ENCODE assay signal across 14 mouse cellular contexts in the genomic region with DNA sequence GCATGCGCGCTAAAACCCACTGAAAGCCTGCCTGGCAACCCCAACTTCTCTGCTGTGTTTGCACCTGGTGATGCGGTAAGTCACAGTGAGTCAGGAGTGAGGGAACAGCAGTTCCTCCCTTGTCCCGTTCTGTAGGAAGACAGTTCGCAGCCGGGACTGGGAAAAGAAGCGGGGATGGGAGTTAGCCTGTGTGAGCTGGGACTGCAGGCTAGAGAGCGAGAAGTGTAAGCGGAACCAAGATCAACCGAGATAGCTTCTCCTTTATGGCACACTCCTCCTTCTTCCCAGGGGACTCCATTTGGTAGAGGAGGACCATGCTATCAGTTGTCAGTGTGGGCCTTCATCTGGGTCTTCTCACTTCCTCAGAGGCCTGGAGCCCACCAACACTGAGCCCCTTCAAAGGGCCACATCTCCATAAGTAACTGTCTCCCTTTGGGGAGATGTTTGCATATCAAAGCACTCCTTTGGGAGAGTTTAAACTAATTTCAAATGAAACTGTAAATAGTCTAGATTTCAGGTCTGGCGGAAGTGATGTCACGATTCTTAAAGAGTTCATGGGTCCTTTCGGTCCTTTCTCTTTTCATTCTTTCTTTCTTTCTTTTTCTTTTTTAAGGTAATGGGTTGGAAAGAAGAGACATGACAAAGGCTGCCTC. TPM values are rescaled to one million over a fixed set of nuclear protein-coding genes. Genes with fewer than 3 reads are reported as not detected.
DNase-seq lines count a peak whose midpoint lies in the region; ATAC-seq and TF ChIP-seq lines count a peak whose summit lies in the region.
"Had no signal": no experiment of that assay in that cellular context is flagged by ENCODE, and none has a peak within 500 bp of the region (broad histone marks: within the 10 kb centered on the region; RNA-seq: fewer than 3 reads in every experiment).

No protein-coding gene starts in this region.

- intact Hi-C loops in gastrocnemius, postnatal 14 days (cut with DNase I; ENCODE audit: low total_unique reads), result no loop called here

- H3K4me1 ChIP-seq in hindbrain, embryonic 10.5 days (replicated peaks), result peaks cover 91% of the 10 kb centered on the region
- H3K4me1 ChIP-seq in hindbrain, postnatal 0 days (ENCODE audit: insufficient read depth, low read length), result no peaks in the 10 kb centered on the region
- H3K4me1 ChIP-seq in neural tube, embryonic 12.5 days, result peaks cover 42% of the 10 kb centered on the region
- peaks cover 17% of the 10 kb centered on the region for H3K4me1 ChIP-seq in neural tube, embryonic 15.5 days
- H3K4me1 ChIP-seq in limb, embryonic 10.5 days, result peaks cover 33% of the 10 kb centered on the region

- peaks cover under 1% of the 10 kb centered on the region; the same call in 1 of the 2 replicates for H3K36me3 ChIP-seq in hindbrain, embryonic 10.5 days
- no peaks in the 10 kb centered on the region for H3K36me3 ChIP-seq in hindbrain, postnatal 0 days (ENCODE audit: insufficient read depth, low read length)
- no peaks in the 10 kb centered on the region for H3K36me3 ChIP-seq in neural tube, embryonic 12.5 days
- no peaks in the 10 kb centered on the region; the same call in 1 of the 2 replicates for H3K36me3 ChIP-seq in neural tube, embryonic 15.5 days
- H3K36me3 ChIP-seq in limb, embryonic 10.5 days, result peaks cover 34% of the 10 kb centered on the region
- H3K36me3 ChIP-seq: kidney, embryonic 15.5 days had no signal

- H3K4me3 ChIP-seq in hindbrain, embryonic 10.5 days, result peak overlapping the region; percentile 18; the same call in 1 of the 2 replicates
- no peak overlapping the region for H3K4me3 ChIP-seq in hindbrain, postnatal 0 days (ENCODE audit: low read length)
- no peak overlapping the region for H3K4me3 ChIP-seq in neural tube, embryonic 12.5 days
- H3K4me3 ChIP-seq in neural tube, embryonic 15.5 days (replicated peaks), result no peak overlapping the region
- H3K4me3 ChIP-seq in limb, embryonic 10.5 days, result no peak overlapping the region
- H3K4me3 ChIP-seq: kidney, embryonic 15.5 days had no signal

- H3K27me3 ChIP-seq in hindbrain, embryonic 10.5 days (ENCODE audit: insufficient read depth, poor library complexity, severe bottlenecking), result peaks cover 20% of the 10 kb centered on the region
- H3K27me3 ChIP-seq in hindbrain, postnatal 0 days (ENCODE audit: insufficient read depth, low read length), result no peaks in the 10 kb centered on the region
- H3K27me3 ChIP-seq in neural tube, embryonic 12.5 days (replicated peaks), result no peaks in the 10 kb centered on the region
- no peaks in the 10 kb centered on the region for H3K27me3 ChIP-seq in neural tube, embryonic 15.5 days (replicated peaks)
- no peaks in the 10 kb centered on the region for H3K27me3 ChIP-seq in limb, embryonic 10.5 days (ENCODE audit: low read depth, poor library complexity, severe bottlenecking)

- no peak overlapping the region for H3K4me2 ChIP-seq in hindbrain, postnatal 0 days (ENCODE audit: low read depth, low read length)
- peak overlapping the region; percentile 33 for H3K4me2 ChIP-seq in neural tube, embryonic 12.5 days (replicated peaks)
- H3K4me2 ChIP-seq in neural tube, embryonic 15.5 days, result no peak overlapping the region
- H3K4me2 ChIP-seq: kidney, embryonic 15.5 days had no signal

- H3K9me3 ChIP-seq in hindbrain, embryonic 10.5 days, result no peaks in the 10 kb centered on the region
- H3K9me3 ChIP-seq in hindbrain, postnatal 0 days (ENCODE audit: low read length), result no peaks in the 10 kb centered on the region
- H3K9me3 ChIP-seq in neural tube, embryonic 12.5 days, result no peaks in the 10 kb centered on the region
- H3K9me3 ChIP-seq in neural tube, embryonic 15.5 days (replicated peaks), result no peaks in the 10 kb centered on the region
- no peaks in the 10 kb centered on the region for H3K9me3 ChIP-seq in limb, embryonic 10.5 days (replicated peaks)
- H3K9me3 ChIP-seq: kidney, embryonic 15.5 days had no signal

- ATAC-seq in hindbrain, postnatal 0 days, result no peak
- ATAC-seq in neural tube, embryonic 12.5 days (ENCODE audit: low FRiP score, low read depth), result peak; percentile 36
- ATAC-seq in neural tube, embryonic 15.5 days (ENCODE audit: low FRiP score), result no peak
- ATAC-seq: inflammation-experienced regulatory T-cells, adult 6 months had no signal

- peak overlapping the region; percentile 89 for H3K27ac ChIP-seq in hindbrain, embryonic 10.5 days
- H3K27ac ChIP-seq in hindbrain, postnatal 0 days, result no peak overlapping the region
- no peak overlapping the region for H3K27ac ChIP-seq in neural tube, embryonic 12.5 days
- no peak overlapping the region for H3K27ac ChIP-seq in neural tube, embryonic 15.5 days (replicated peaks)
- H3K27ac ChIP-seq in limb, embryonic 10.5 days, result peak overlapping the region; percentile 65
- H3K27ac ChIP-seq: kidney, embryonic 15.5 days had no signal

- DNase-seq in hindbrain, embryonic 10.5 days (ENCODE audit: low spot score), result peak; percentile 48
- DNase-seq in hindbrain, postnatal 0 days (ENCODE audit: low spot score), result no peak
- DNase-seq in limb, embryonic 10.5 days (ENCODE audit: low spot score), result no peak
- DNase-seq in spleen, adult 12 weeks (ENCODE audit: low spot score), result no peak
- DNase-seq in left cerebral cortex, adult 8-10 months (ENCODE audit: low spot score in 2 of 2), result no peak
- no peak for DNase-seq in gastrocnemius, postnatal 14 days
- DNase-seq: B cell, adult 2 months; cerebellum, adult 11 months; cerebellum, postnatal 36 days; lung, adult 18-20 months had no signal

- WGBS in hindbrain, embryonic 10.5 days, result 29% methylated on average over 13 of the region's 13 CpGs
- 49% methylated on average over 13 of the region's 13 CpGs for WGBS in hindbrain, postnatal 0 days
- WGBS in neural tube, embryonic 12.5 days, result 34% methylated on average over 13 of the region's 13 CpGs
- 37% methylated on average over 13 of the region's 13 CpGs for WGBS in neural tube, embryonic 15.5 days
- WGBS in limb, embryonic 10.5 days, result 50% methylated on average over 13 of the region's 13 CpGs

- H3K9ac ChIP-seq in hindbrain, postnatal 0 days (replicated peaks; ENCODE audit: low read length), result no peak overlapping the region
- H3K9ac ChIP-seq in neural tube, embryonic 12.5 days, result no peak overlapping the region
- H3K9ac ChIP-seq in neural tube, embryonic 15.5 days (replicated peaks), result no peak overlapping the region
- H3K9ac ChIP-seq: kidney, embryonic 15.5 days had no signal

- TF ChIP-seq CTCF in hindbrain, postnatal 0 days (IDR thresholded peaks at IDR 0.05; ENCODE audit: low read depth), result no peak

RNA-seq across cellular contexts. Expression of a gene that starts 24.1 kb away (rescaled TPM):
- polyA plus RNA-seq in hindbrain, embryonic 10.5 days (2016; fragmentation: Nextera tagmentation; extraction: Ambion mirVana), result 13.1 and 13.4 TPM in 2 replicates
- 12.4 and 13.3 TPM in 2 replicates for total RNA-seq in hindbrain, postnatal 0 days (2014; rRNA removed)
- polyA plus RNA-seq in hindbrain, postnatal 0 days (2015; fragmentation: Nextera tagmentation; extraction: Ambion mirVana), result 2.6 and 2.8 TPM in 2 replicates
- polyA plus RNA-seq in neural tube, embryonic 12.5 days (2016; fragmentation: Nextera tagmentation; extraction: Ambion mirVana), result 10.2 and 11.9 TPM in 2 replicates
- polyA plus RNA-seq in neural tube, embryonic 15.5 days (2015; fragmentation: Nextera tagmentation; extraction: Ambion mirVana), result 7.0 and 7.1 TPM in 2 replicates
- polyA plus RNA-seq in limb, embryonic 10.5 days (2016; fragmentation: Nextera tagmentation; extraction: Ambion mirVana), result 17.8 and 22.1 TPM in 2 replicates
- 1 to 10 TPM; 1.7 to 2.2 (median 1.8) TPM for total RNA-seq in left cerebral cortex, adult 8-10 months (2022)
- under 1 TPM; 0.35 to 0.62 TPM for total RNA-seq in gastrocnemius, postnatal 14 days (2021)

Comparison
In these comparisons a context has a peak if more than half of its experiments do, and no peak if none do; other contexts are left out.
1. H3K27ac ChIP-seq: peak in hindbrain, embryonic 10.5 days (single experiment) and limb, embryonic 10.5 days (single experiment); none in hindbrain, postnatal 0 days (single experiment), neural tube, embryonic 12.5 days (single experiment) and neural tube, embryonic 15.5 days (single experiment).